Mouse (Mus musculus) neural tube, embryonic 13.5 days (tissue): ENCODE data around the gene Fam180a. TPM values are rescaled to one million over a fixed set of nuclear protein-coding genes. Genes with fewer than 3 reads are reported as not detected.

ENCODE experiments used
- ATAC-seq: fragments of 200-750 bp; cut with Nextera tagmentation; 2 replicates; pipeline ENCODE4 v1.8.0; 2017; ENCODE audit warnings: low read depth, mild to moderate bottlenecking, moderate TSS enrichment, moderate library complexity
- H3K27ac ChIP-seq: fragments of 300-500 bp; sonication (generic); replicated peaks from 2 replicates; pipeline ENCODE4 v1.5.1; 2015; ENCODE audit warnings: moderate library complexity, mild to moderate bottlenecking, inconsistent platforms
- H3K27me3 ChIP-seq: fragments of 300-500 bp; sonication (generic); 2 replicates; pipeline ENCODE4 v1.6.1; 2015; ENCODE audit warnings: mild to moderate bottlenecking, inconsistent platforms
- H3K36me3 ChIP-seq: fragments of 300-500 bp; sonication (generic); 2 replicates; pipeline ENCODE4 v1.6.1; 2015; ENCODE audit warnings: mild to moderate bottlenecking, inconsistent platforms
- H3K4me1 ChIP-seq: fragments of 300-500 bp; sonication (generic); replicated peaks from 2 replicates; pipeline ENCODE4 v1.6.1; 2015; ENCODE audit warnings: inconsistent platforms
- H3K4me2 ChIP-seq: fragments of 300-500 bp; sonication (generic); 2 replicates; pipeline ENCODE4 v1.6.1; 2015; ENCODE audit warnings: inconsistent platforms, mild to moderate bottlenecking, moderate library complexity
- H3K4me3 ChIP-seq: fragments of 300-500 bp; sonication (generic); 2 replicates; pipeline ENCODE4 v1.5.1; 2015; ENCODE audit warnings: mild to moderate bottlenecking, inconsistent platforms
- H3K9ac ChIP-seq: fragments of 300-500 bp; sonication (generic); 2 replicates; pipeline ENCODE4 v1.6.1; 2015; ENCODE audit warnings: moderate library complexity, mild to moderate bottlenecking, inconsistent platforms
- H3K9me3 ChIP-seq: fragments of 300-500 bp; sonication (generic); 2 replicates; pipeline ENCODE4 v1.6.1; 2016; ENCODE audit warnings: inconsistent platforms
- WGBS: fragments of 180-500 bp; shearing (Covaris S2); methylation state at CpG from one replicate; pipeline ENCODE4 v1.1.7; 2015; 5-methylcytosine and 5-hydroxymethylcytosine counted together
- polyA plus RNA-seq: library from polyadenylated mRNA; unstranded; fragments of >200 nt; fragmentation: Nextera tagmentation; extraction: Ambion mirVana; gene quantifications from 2 replicates; pipeline ENCODE4 v1.2.1, GENCODE M21; 2015

Fam180a gene
- polyA plus RNA-seq, 1 experiment from 2014 or later = 0.39 TPM

DNA sequence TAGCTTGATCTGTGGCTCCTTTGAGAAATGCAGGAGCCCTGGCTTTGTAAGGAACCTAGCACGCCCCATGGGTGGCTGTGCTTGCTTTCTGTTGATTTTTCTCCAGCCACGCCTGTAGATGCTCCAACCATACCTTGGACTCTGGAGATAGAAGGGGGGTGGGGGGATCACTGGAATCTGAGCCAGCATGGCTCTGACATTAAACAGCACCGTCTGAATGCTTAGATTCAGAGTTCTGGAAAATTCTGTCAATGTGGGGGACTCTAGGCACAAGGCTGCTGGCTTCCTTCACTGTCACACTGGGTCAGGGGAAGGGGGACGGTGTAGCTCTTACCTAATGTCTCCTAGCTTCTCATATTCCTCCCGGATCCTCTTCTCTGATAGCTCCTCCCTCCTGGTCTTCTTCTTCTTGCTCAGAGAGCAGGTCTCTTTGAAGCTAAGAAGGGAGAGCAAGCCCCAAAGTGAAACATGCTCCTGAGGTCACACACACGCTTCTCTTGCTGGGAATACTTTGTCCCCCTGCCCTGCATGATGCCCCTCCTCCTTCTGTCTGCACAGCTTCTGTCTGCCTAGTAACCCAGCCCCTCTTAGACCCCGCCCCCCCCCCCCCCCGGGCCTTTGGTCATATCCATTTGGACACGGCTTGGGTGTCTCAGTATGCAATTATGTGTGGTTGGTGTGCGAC lies 47.9 kb downstream of the Fam180a start:
- H3K4me2 ChIP-seq = no peak overlapping the region

GRCm38 (mm10) chr6:35273391-35274082 lies 52.4 kb downstream of the Fam180a start:
- H3K9me3 ChIP-seq = no peaks in the 10 kb centered on the region
- ATAC-seq = no peak
- H3K4me2 ChIP-seq = no peak overlapping the region
- no peak overlapping the region for H3K27ac ChIP-seq
- H3K4me1 ChIP-seq = 0 out of 2 replicates have a peak, but pooled peaks cover 4% of the 10 kb centered on the region
- H3K4me3 ChIP-seq = no peak overlapping the region
- 83% methylated on average over 11 of the region's 11 CpGs for WGBS
- no peak overlapping the region for H3K9ac ChIP-seq
- H3K27me3 ChIP-seq = no peaks in the 10 kb centered on the region
- no peaks in the 10 kb centered on the region for H3K36me3 ChIP-seq

More for the DNA sequence above, 47.9 kb downstream of the Fam180a start:
- no peaks in the 10 kb centered on the region for H3K27me3 ChIP-seq
- no peaks in the 10 kb centered on the region for H3K4me1 ChIP-seq
- H3K27ac ChIP-seq = no peak overlapping the region
- H3K36me3 ChIP-seq = no peaks in the 10 kb centered on the region
- ATAC-seq = no peak
- WGBS = 69% methylated on average over 10 of the region's 10 CpGs
- no peak overlapping the region for H3K9ac ChIP-seq
- H3K4me3 ChIP-seq = no peak overlapping the region
- H3K9me3 ChIP-seq = no peaks in the 10 kb centered on the region

DNA sequence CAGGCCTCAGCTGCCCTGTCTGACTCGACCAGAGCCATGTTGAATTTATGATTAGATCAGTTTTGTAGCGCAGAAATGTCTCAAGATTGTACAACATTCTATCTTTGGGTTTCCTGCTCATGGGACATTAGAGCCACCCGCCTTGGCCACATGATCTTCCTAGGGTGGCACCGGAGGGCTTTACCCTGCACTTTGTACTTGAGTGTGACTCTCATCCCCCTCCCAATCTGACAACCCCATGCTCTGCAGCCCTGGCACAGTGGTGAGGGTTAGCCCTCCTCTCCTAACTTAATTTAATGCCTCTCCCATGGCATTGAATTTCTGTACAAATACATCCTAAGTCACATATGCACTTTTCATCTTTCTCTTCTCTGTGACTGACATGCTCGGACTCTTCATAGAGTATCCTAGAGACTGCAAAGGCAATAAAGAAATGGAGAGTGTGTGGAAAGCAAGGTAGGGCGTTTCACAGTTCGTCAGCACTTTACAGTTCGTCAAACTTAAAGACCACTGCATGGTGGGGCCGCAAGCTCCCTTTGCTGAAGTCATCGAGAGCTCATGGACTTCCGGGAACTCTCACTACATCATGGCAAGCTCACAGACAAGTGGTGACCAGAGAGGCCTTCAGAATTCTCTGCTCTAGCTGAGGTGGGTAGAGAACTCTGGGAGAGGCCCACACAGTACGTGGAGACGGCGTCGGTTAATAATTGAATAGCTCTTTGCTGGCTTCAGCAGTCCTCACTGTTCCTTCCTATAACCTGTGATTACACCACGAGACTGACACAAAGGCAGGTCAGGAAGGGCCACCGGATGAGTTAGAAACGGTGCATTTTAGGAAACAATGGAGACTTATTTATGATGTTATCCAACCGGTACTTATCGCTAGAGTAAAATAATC lies 53.8 kb downstream of the Fam180a start:
- ATAC-seq = no peak
- H3K27ac ChIP-seq = no peak overlapping the region
- H3K9me3 ChIP-seq = no peaks in the 10 kb centered on the region
- 77% methylated on average over 20 of the region's 20 CpGs for WGBS
- H3K4me1 ChIP-seq = 0 out of 2 replicates have a peak, but pooled peaks cover 4% of the 10 kb centered on the region
- H3K4me2 ChIP-seq = no peak overlapping the region
- no peak overlapping the region for H3K4me3 ChIP-seq
- no peaks in the 10 kb centered on the region for H3K27me3 ChIP-seq
- 0 out of 2 replicates have a peak, but pooled peaks cover under 1% of the 10 kb centered on the region for H3K36me3 ChIP-seq
- H3K9ac ChIP-seq = no peak overlapping the region

- ATAC-seq = no peak
- H3K27me3 ChIP-seq = no peaks in the 10 kb centered on the region
- WGBS = 86% methylated on average over 12 of the region's 12 CpGs
- 0 out of 2 replicates have a peak, but pooled peaks cover 4% of the 10 kb centered on the region for H3K4me1 ChIP-seq
- H3K27ac ChIP-seq = no peak overlapping the region
- 0 out of 2 replicates have a peak, but pooled peaks cover 8% of the 10 kb centered on the region for H3K36me3 ChIP-seq
- no peaks in the 10 kb centered on the region for H3K9me3 ChIP-seq
- no peak overlapping the region for H3K4me3 ChIP-seq
- no peak overlapping the region for H3K9ac ChIP-seq
- no peak overlapping the region for H3K4me2 ChIP-seq
Observed at GRCm38 (mm10) chr6:35271094-35271855, 54.7 kb downstream of the Fam180a start.

DNA sequence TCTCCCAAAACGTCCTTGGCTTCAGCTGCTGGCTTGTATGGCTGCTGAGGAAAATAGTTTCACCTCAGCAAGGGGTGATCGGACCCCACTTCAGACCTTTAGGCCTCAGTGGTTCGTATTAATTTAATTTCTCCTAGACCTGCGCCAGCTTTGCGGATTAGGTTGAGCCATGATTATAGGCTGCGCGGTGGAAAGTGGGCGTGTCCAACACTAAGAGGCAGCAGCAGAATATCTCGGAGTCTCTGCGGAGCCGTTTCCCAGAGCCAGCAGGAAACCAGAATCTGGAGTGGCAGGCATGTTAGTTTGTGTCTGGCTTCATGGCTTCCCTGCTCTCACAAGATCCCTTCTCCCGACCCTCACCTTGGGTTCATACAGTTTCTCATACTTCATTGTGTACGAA lies 56.3 kb downstream of the Fam180a start:
- WGBS = 84% methylated on average over 13 of the region's 13 CpGs
- 0 out of 2 replicates have a peak, but pooled peaks cover 4% of the 10 kb centered on the region for H3K4me1 ChIP-seq

DNA sequence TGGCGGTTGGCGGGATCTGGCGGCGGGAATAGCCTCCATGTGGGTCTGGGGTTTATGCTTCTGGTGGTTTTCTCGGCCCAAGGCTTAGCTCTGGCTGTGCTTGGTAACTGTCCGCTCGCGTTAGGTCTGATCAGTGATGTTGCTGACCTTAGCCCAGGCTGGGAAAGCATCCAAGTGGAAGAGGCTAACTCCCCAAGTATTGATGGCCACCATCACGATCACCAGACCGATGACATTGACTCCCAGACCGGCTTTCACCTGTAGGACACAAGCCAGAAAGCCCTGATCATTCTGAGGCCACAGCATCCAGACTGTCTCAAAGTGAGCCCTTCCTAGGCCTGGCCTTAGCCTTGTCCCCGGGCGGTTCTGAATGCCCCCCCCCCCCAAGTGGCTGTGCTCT lies 57.2 kb downstream of the Fam180a start:
- Histone ChIP-seq H3K4me2 (no peak overlapping the region), H3K4me3 (no peak overlapping the region), H3K36me3 (0 out of 2 replicates have a peak, but pooled peaks cover 9% of the 10 kb centered on the region), H3K27me3 (no peaks in the 10 kb centered on the region), H3K9me3 (no peaks in the 10 kb centered on the region), H3K9ac (no peak overlapping the region), H3K4me1 (0 out of 2 replicates have a peak, but pooled peaks cover 4% of the 10 kb centered on the region), H3K27ac (no peak overlapping the region)
- whole genome bisulfite sequencing = 94% methylated on average over 13 of the region's 13 CpGs
- ATAC-seq = no peak

More for the DNA sequence above, 56.3 kb downstream of the Fam180a start:
- H3K4me2 ChIP-seq = no peak overlapping the region
- H3K9me3 ChIP-seq = no peaks in the 10 kb centered on the region
- no peak overlapping the region for H3K27ac ChIP-seq
- ATAC-seq = no peak
- no peaks in the 10 kb centered on the region for H3K27me3 ChIP-seq
- H3K4me3 ChIP-seq = no peak overlapping the region
- H3K36me3 ChIP-seq = 0 out of 2 replicates have a peak, but pooled peaks cover 8% of the 10 kb centered on the region
- H3K9ac ChIP-seq = no peak overlapping the region

GRCm38 (mm10) chr6:35265580-35266278 lies 60.2 kb downstream of the Fam180a start:
- WGBS = 85% methylated on average over 15 of the region's 15 CpGs
- H3K9ac ChIP-seq = no peak overlapping the region
- H3K4me3 ChIP-seq = no peak overlapping the region
- ATAC-seq = no peak
- H3K9me3 ChIP-seq = no peaks in the 10 kb centered on the region
- peaks cover 34% of the 10 kb centered on the region for H3K36me3 ChIP-seq
- no peaks in the 10 kb centered on the region for H3K4me1 ChIP-seq
- H3K4me2 ChIP-seq = no peak overlapping the region
- H3K27me3 ChIP-seq = no peaks in the 10 kb centered on the region
- H3K27ac ChIP-seq = peak overlapping the region; percentile 28; the same call in 1 of the 2 replicates

Other genes with a start within 250 kb of the Fam180a start
- gene Cnot4, start 192.4 kb downstream of the Fam180a start, polyA plus RNA-seq = 35.0 and 38.3 TPM in 2 replicates
- 21.3 and 23.5 TPM in 2 replicates for gene Nup205, start 148.7 kb downstream of the Fam180a start, polyA plus RNA-seq
- 1.3 and 2.1 TPM in 2 replicates for gene Slc13a4, start 18.0 kb downstream of the Fam180a start, polyA plus RNA-seq
- gene Mtpn, start 213.7 kb upstream of the Fam180a start, polyA plus RNA-seq = 167 and 175 TPM in 2 replicates